Mouse (Mus musculus): ENCODE data around the gene Rps10. TPM values are rescaled to one million over a fixed set of nuclear protein-coding genes. Genes with fewer than 3 reads are reported as not detected.
A peak's percentile ranks its signal among the peaks of the same experiment; 100 is the strongest.
"Not testable (repeated sequence)": the region's sequence is repeated elsewhere in the genome, so short reads cannot be mapped to it uniquely, and the experiment has no call there.

The Rps10 gene
- total and polyA plus RNA-seq, 3 experiments: 939 to 1,116 (median 1,036) TPM

GRCm38 (mm10) chr17:27644572-27644971 is 8.1 kb upstream of the Rps10 start:
- DNase-seq: no peak

- DNase-seq: no peak
These were observed 7.3 kb upstream of the Rps10 start for GRCm38 (mm10) chr17:27643756-27644155.

GRCm38 (mm10) chr17:27643101-27643500 is 6.6 kb upstream of the Rps10 start:
- DNase-seq: no peak

- DNase-seq: peak; percentile 76
These were observed 6.1 kb upstream of the Rps10 start for GRCm38 (mm10) chr17:27642491-27643062.

- DNase-seq: not testable (repeated sequence)
These were observed 3.4 kb upstream of the Rps10 start for GRCm38 (mm10) chr17:27639851-27640250.

GRCm38 (mm10) chr17:27638921-27639332 is 2.5 kb upstream of the Rps10 start:
- DNase-seq: no peak

- peak; percentile 39 for DNase-seq
These were observed 864 bp upstream of the Rps10 start for GRCm38 (mm10) chr17:27637333-27637732.

- DNase-seq: not testable (repeated sequence)
These were observed 930 bp downstream of the Rps10 start for GRCm38 (mm10) chr17:27635575-27635903.

GRCm38 (mm10) chr17:27634871-27635574 is 1.4 kb downstream of the Rps10 start, which contains the start of gene RPS10-NUDT3:
Gene RPS10-NUDT3 (minus strand): TSS chr17:27635222.
- DNase-seq: peak; percentile 93

GRCm38 (mm10) chr17:27629249-27630020 is 7.0 kb downstream of the Rps10 start:
- DNase-seq: peak; percentile 83

- DNase-seq: no peak
These were observed 8.1 kb downstream of the Rps10 start for GRCm38 (mm10) chr17:27628376-27628775.

- DNase-seq: no peak
These were observed 9.0 kb downstream of the Rps10 start for GRCm38 (mm10) chr17:27627451-27627850.

GRCm38 (mm10) chr17:27626681-27627080 is 9.8 kb downstream of the Rps10 start:
- no peak for DNase-seq

- no peak for DNase-seq
These were observed 10.8 kb downstream of the Rps10 start for GRCm38 (mm10) chr17:27625455-27626251.

- DNase-seq: peak; percentile 93
These were observed 12.8 kb downstream of the Rps10 start, which contains the start of gene Nudt3 for GRCm38 (mm10) chr17:27623360-27624326. Gene Nudt3 (minus strand): TSS chr17:27623495.

GRCm38 (mm10) chr17:27622611-27623359 is 13.7 kb downstream of the Rps10 start:
- DNase-seq: peak; percentile 77

GRCm38 (mm10) chr17:27621705-27622531 is 14.6 kb downstream of the Rps10 start:
- DNase-seq: peak; percentile 44

- no peak for DNase-seq
These were observed 15.3 kb downstream of the Rps10 start for GRCm38 (mm10) chr17:27621161-27621560.

GRCm38 (mm10) chr17:27615388-27615787 is 21.1 kb downstream of the Rps10 start:
- DNase-seq: no peak

Data from adrenal gland, adult 2 months (tissue).